Mouse (Mus musculus) MEL (cell line): ENCODE data around the gene Cabp2.
"Not testable (repeated sequence)": the region's sequence is repeated elsewhere in the genome, so short reads cannot be mapped to it uniquely, and the experiment has no call there.

ENCODE experiments used
- CTCF ChIP-seq, 3 experiments: IDR thresholded peaks in 2 of 3; conservative IDR thresholded peaks in 1 of 3; 2 replicates each; pipeline ENCODE4 v1.5.1; 2011 to 2012; ENCODE audit warnings: low read length in 3 of 3, low read depth in 2 of 3, mild to moderate bottlenecking in 2 of 3, improper control_type of control experiment in 1 of 3, inconsistent platforms in 1 of 3, mixed read lengths in 1 of 3, moderate library complexity in 1 of 3; ENCODE audit not compliant: control insufficient read depth in 1 of 3, insufficient read depth in 1 of 3, poor library complexity in 1 of 3, severe bottlenecking in 1 of 3
- E2F4 ChIP-seq: IDR thresholded peaks from 2 replicates; pipeline ENCODE4 v1.6.1; 2011; ENCODE audit warnings: low read depth, low read length, improper control_type of control experiment, borderline replicate concordance
- KAT2A ChIP-seq: conservative IDR thresholded peaks from 2 replicates; pipeline ENCODE4 v1.6.1; 2012; ENCODE audit warnings: low read depth, low read length, improper control_type of control experiment, inconsistent platforms
- POLR2AphosphoS2 ChIP-seq: IDR thresholded peaks from 2 replicates; pipeline ENCODE4 v1.6.1; 2011; ENCODE audit warnings: low read length, improper control_type of control experiment
- TCF12 ChIP-seq: IDR thresholded peaks from 2 replicates; pipeline ENCODE4 v1.6.1; 2014; ENCODE audit warnings: low read depth, mild to moderate bottlenecking, inconsistent platforms, low read length, improper control_type of control experiment, moderate library complexity
- ZNF384 ChIP-seq: IDR thresholded peaks from 2 replicates; pipeline ENCODE4 v1.6.1; 2012; ENCODE audit warnings: low read depth, mild to moderate bottlenecking, inconsistent platforms, low read length, improper control_type of control experiment

- TF ChIP-seq POLR2AphosphoS2; KAT2A; CTCF (IDR thresholded peaks at IDR 0.05 in 2 of 3, conservative IDR thresholded peaks at IDR 0.05 in 1 of 3; ENCODE audit: control insufficient read depth in 1 of 3, insufficient read depth in 1 of 3, low read depth in 2 of 3, low read length in 3 of 3, poor library complexity in 1 of 3, severe bottlenecking in 1 of 3); TCF12; E2F4; ZNF384: not testable (repeated sequence)
Measured at GRCm38 (mm10) chr19:4068242-4068641, 13.1 kb upstream of the Cabp2 start.
